Mouse (Mus musculus): ENCODE results near the gene Wars2. TPM values are rescaled to one million over a fixed set of nuclear protein-coding genes. Genes with fewer than 3 reads are reported as not detected.
A peak's percentile ranks its signal among the peaks of the same experiment; 100 is the strongest.

The Wars2 gene
- total RNA-seq, 2 experiments from 2014 or later = 14.6 to 15.3 TPM

DNA sequence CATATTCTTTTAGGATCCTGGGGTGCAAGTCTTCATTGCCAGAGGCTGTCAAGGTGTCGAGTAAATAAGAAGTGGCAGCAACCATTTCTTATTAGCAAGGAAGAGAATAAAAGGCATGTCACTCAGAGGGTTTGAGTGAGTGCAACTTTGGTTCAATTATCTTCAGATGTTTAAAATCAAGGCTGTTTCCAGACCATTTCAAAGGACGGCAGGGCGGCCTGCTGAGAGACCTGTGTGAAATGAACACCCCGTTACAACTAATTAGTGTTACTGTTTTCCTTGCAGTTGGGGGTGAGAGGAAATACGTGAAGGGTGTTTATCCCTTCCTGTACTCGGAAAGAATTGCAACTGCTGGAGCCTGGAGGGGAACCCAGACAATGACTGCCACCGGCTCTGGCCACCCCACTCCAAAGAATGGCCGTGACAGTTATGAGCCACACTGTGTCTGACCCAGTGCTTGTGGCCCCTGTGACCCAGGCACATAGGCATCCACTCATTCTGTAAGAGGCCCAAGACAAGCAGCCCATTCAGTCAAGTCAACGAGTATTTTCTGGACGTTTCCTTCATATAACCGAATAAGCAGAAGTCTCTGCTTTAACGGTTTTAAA is 137.2 kb downstream of the Wars2 start:
- DNase-seq = no peak

DNA sequence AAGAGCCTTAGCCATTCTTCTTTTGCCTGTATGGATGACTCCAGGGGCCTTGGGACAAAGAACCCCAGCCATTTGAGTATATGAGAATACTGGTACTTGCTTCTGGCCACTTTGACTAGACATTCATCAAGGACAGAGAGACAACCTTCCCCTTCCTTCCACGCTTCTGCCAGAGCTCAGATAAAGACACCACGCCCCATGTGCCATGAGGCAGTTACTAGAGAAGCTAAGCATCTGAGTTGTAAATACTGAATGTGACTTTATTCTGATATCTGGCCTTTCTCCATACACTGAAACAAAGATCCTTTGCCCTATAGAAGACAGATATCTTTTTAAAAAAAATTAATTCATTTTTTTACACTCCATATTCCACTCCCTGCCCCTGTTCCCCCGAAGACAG is 138.8 kb downstream of the Wars2 start:
- DNase-seq = no peak

DNA sequence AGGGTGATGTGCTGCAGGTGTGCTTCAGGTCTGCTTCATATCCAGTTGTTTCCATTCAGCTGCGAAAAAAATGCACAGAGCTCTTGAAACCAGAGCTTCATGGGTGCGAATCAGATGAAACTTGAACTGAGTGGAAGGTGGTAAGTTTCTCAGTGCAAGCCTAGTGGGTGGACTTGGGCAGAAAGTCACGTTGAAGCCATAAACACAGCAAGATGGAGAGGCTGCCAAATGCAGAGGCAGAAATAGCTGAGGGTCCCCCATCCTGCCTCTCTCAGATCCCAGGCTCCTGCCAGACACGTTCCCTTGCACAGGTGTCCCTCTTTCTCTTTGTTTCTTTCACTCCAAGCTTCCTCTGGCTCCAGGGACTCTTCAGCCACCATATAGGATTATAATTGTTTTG is 140.6 kb downstream of the Wars2 start:
- no peak for DNase-seq

DNA sequence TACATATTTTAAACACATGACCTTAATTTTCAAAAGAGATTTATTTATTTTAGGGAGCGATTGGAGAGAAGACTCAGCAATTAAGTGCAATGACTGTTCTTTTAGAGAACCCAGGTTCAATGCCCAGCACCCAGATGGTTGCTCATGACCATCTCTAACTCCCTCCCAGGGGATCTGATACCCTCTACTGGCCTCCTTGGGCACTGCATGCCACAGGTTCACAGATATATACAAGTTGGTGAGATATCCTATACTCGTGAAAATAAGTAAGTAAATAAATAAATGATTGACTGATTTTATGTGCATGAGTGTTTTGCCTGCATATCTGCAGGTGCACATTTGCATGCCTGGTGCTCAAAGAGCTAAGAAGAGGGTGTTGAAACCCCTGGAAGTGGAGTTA is 147.4 kb downstream of the Wars2 start:
- DNase-seq = peak; percentile 5 to 6

Small RNA genes within 50 kb of the gene (microRNA-seq; reads per million reads assigned to microRNA genes)
- not detected for gene Mir6481

Other genes with a start within 250 kb of the Wars2 start
- gene Hao2, start 247.8 kb upstream of the Wars2 start, total RNA-seq (2021) = 100 to 1,000 TPM; 332 to 351 TPM
- under 1 TPM; 0.17 to 0.49 TPM for gene Tbx15, start 99.3 kb downstream of the Wars2 start, total RNA-seq (2021)

All from adrenal gland, postnatal 36 days (tissue).